Mouse (Mus musculus): ENCODE measurements around the gene Vmn1r4. TPM values are rescaled to one million over a fixed set of nuclear protein-coding genes. Genes with fewer than 3 reads are reported as not detected.

The Vmn1r4 gene
- polyA plus RNA-seq, 1 experiment = 0.02 TPM

- H3K4me2 ChIP-seq (ENCODE audit: low read depth) = no peak overlapping the region
- no peak for TF ChIP-seq MYOD1 (IDR thresholded peaks at IDR 0.05; ENCODE audit: control insufficient read depth in 1 of 3, insufficient read length in 2 of 3, low read depth in 2 of 3)
- no peak for TF ChIP-seq TCF3 (IDR thresholded peaks at IDR 0.05; ENCODE audit: insufficient read length, low read depth)
- TF ChIP-seq POLR2AphosphoS2 (IDR thresholded peaks at IDR 0.05; ENCODE audit: insufficient read length, low read depth) = no peak
- TF ChIP-seq E2F4 (IDR thresholded peaks at IDR 0.05; ENCODE audit: insufficient read depth) = no peak
- TF ChIP-seq REST (IDR thresholded peaks at IDR 0.05; ENCODE audit: insufficient read depth, insufficient read length) = no peak
- TF ChIP-seq MYOG (IDR thresholded peaks at IDR 0.05; ENCODE audit: control insufficient read depth in 1 of 3, insufficient read depth in 1 of 3, insufficient read length in 2 of 3, low read depth in 2 of 3) = no peak
- TF ChIP-seq POLR2A (IDR thresholded peaks at IDR 0.05; ENCODE audit: insufficient read length, low read depth) = no peak
- no peak for TF ChIP-seq TCF12 (IDR thresholded peaks at IDR 0.05; ENCODE audit: insufficient read depth, poor library complexity, severe bottlenecking)
- TF ChIP-seq MAX (IDR thresholded peaks at IDR 0.05; ENCODE audit: low read depth) = no peak
- TF ChIP-seq CEBPB (IDR thresholded peaks at IDR 0.05; ENCODE audit: insufficient read depth, poor library complexity, severe bottlenecking) = no peak
- TF ChIP-seq USF1 (IDR thresholded peaks at IDR 0.05; ENCODE audit: low read depth) = no peak
- no peak overlapping the region for H3K4me3 ChIP-seq
- H3K36me3 ChIP-seq (ENCODE audit: control insufficient read depth, insufficient read depth) = no peaks in the 10 kb centered on the region
- no peak overlapping the region for H3ac ChIP-seq (ENCODE audit: control insufficient read depth, insufficient read length)
- peaks cover 24% of the 10 kb centered on the region for H3K79me2 ChIP-seq (ENCODE audit: control insufficient read depth, insufficient read depth)
- no peaks in the 10 kb centered on the region for H3K27me3 ChIP-seq (ENCODE audit: control insufficient read depth, insufficient read depth, insufficient read length)
These were observed 6.0 kb upstream of the Vmn1r4 start for GRCm38 (mm10) chr6:56917578-56918368.

- Histone ChIP-seq H3ac (ENCODE audit: control insufficient read depth, insufficient read length) (no peak overlapping the region), H3K79me2 (ENCODE audit: control insufficient read depth, insufficient read depth) (peaks cover 25% of the 10 kb centered on the region), H3K4me3 (no peak overlapping the region), H3K27me3 (ENCODE audit: control insufficient read depth, insufficient read depth, insufficient read length) (no peaks in the 10 kb centered on the region), H3K4me2 (ENCODE audit: low read depth) (no peak overlapping the region), H3K36me3 (ENCODE audit: control insufficient read depth, insufficient read depth) (no peaks in the 10 kb centered on the region)
- no peak for TF ChIP-seq CEBPB (IDR thresholded peaks at IDR 0.05; ENCODE audit: insufficient read depth, poor library complexity, severe bottlenecking)
These were observed 4.3 kb upstream of the Vmn1r4 start for GRCm38 (mm10) chr6:56919330-56920044.

- no peak overlapping the region for H3ac ChIP-seq (ENCODE audit: control insufficient read depth, insufficient read length)
- H3K4me3 ChIP-seq = no peak overlapping the region
- peaks cover 22% of the 10 kb centered on the region for H3K79me2 ChIP-seq (ENCODE audit: control insufficient read depth, insufficient read depth)
- H3K36me3 ChIP-seq (ENCODE audit: control insufficient read depth, insufficient read depth) = no peaks in the 10 kb centered on the region
- H3K4me2 ChIP-seq (ENCODE audit: low read depth) = no peak overlapping the region
- TF ChIP-seq MYOD1 (IDR thresholded peaks at IDR 0.05; ENCODE audit: control insufficient read depth in 1 of 3, insufficient read length in 2 of 3, low read depth in 2 of 3) (no peak), CEBPB (IDR thresholded peaks at IDR 0.05; ENCODE audit: insufficient read depth, poor library complexity, severe bottlenecking) (no peak), SRF (IDR thresholded peaks at IDR 0.05; ENCODE audit: control insufficient read depth, insufficient read length, low read depth) (no peak), TCF3 (IDR thresholded peaks at IDR 0.05; ENCODE audit: insufficient read length, low read depth) (no peak), REST (IDR thresholded peaks at IDR 0.05; ENCODE audit: insufficient read depth, insufficient read length) (no peak), POLR2A (IDR thresholded peaks at IDR 0.05; ENCODE audit: insufficient read length, low read depth) (no peak), E2F4 (IDR thresholded peaks at IDR 0.05; ENCODE audit: insufficient read depth) (no peak), POLR2AphosphoS2 (IDR thresholded peaks at IDR 0.05; ENCODE audit: insufficient read length, low read depth) (no peak), USF1 (IDR thresholded peaks at IDR 0.05; ENCODE audit: low read depth) (no peak), MYOG (IDR thresholded peaks at IDR 0.05; ENCODE audit: control insufficient read depth in 1 of 3, insufficient read depth in 1 of 3, insufficient read length in 2 of 3, low read depth in 2 of 3) (no peak), TCF12 (IDR thresholded peaks at IDR 0.05; ENCODE audit: insufficient read depth, poor library complexity, severe bottlenecking) (no peak), MAX (IDR thresholded peaks at IDR 0.05; ENCODE audit: low read depth) (no peak)
- H3K27me3 ChIP-seq (ENCODE audit: control insufficient read depth, insufficient read depth, insufficient read length) = no peaks in the 10 kb centered on the region
These were observed 3.4 kb upstream of the Vmn1r4 start for GRCm38 (mm10) chr6:56920222-56921092.

- Histone ChIP-seq H3K36me3 (ENCODE audit: control insufficient read depth, insufficient read depth) (no peaks in the 10 kb centered on the region), H3ac (ENCODE audit: control insufficient read depth, insufficient read length) (peak overlapping the region; percentile 79), H3K79me2 (ENCODE audit: control insufficient read depth, insufficient read depth) (peaks cover 22% of the 10 kb centered on the region), H3K27me3 (ENCODE audit: control insufficient read depth, insufficient read depth, insufficient read length) (no peaks in the 10 kb centered on the region), H3K4me3 (peak overlapping the region; percentile 41), H3K4me2 (ENCODE audit: low read depth) (peak overlapping the region; percentile 93)
- no peak for TF ChIP-seq MYOD1 (IDR thresholded peaks at IDR 0.05; ENCODE audit: control insufficient read depth in 1 of 3, insufficient read length in 2 of 3, low read depth in 2 of 3)
- TF ChIP-seq USF1 (IDR thresholded peaks at IDR 0.05; ENCODE audit: low read depth) = no peak
- TF ChIP-seq MYOG (IDR thresholded peaks at IDR 0.05; ENCODE audit: control insufficient read depth in 1 of 3, insufficient read depth in 1 of 3, insufficient read length in 2 of 3, low read depth in 2 of 3) = no peak
- no peak for TF ChIP-seq POLR2A (IDR thresholded peaks at IDR 0.05; ENCODE audit: insufficient read length, low read depth)
- no peak for TF ChIP-seq REST (IDR thresholded peaks at IDR 0.05; ENCODE audit: insufficient read depth, insufficient read length)
- TF ChIP-seq POLR2AphosphoS2 (IDR thresholded peaks at IDR 0.05; ENCODE audit: insufficient read length, low read depth) = no peak
- TF ChIP-seq E2F4 (IDR thresholded peaks at IDR 0.05; ENCODE audit: insufficient read depth) = no peak
- no peak for TF ChIP-seq CEBPB (IDR thresholded peaks at IDR 0.05; ENCODE audit: insufficient read depth, poor library complexity, severe bottlenecking)
- TF ChIP-seq SRF (IDR thresholded peaks at IDR 0.05; ENCODE audit: control insufficient read depth, insufficient read length, low read depth) = no peak
- TF ChIP-seq TCF3 (IDR thresholded peaks at IDR 0.05; ENCODE audit: insufficient read length, low read depth) = no peak
- TF ChIP-seq TCF12 (IDR thresholded peaks at IDR 0.05; ENCODE audit: insufficient read depth, poor library complexity, severe bottlenecking) = no peak
- TF ChIP-seq MAX (IDR thresholded peaks at IDR 0.05; ENCODE audit: low read depth) = no peak
These were observed 487 bp upstream of the Vmn1r4 start for GRCm38 (mm10) chr6:56923331-56923725.

Data from myocyte (in vitro differentiated cells).